Mouse (Mus musculus) hindbrain, embryonic 11.5 days (tissue): ENCODE measurements around the gene Cbfa2t2. TPM values are rescaled to one million over a fixed set of nuclear protein-coding genes. Genes with fewer than 3 reads are reported as not detected.

Experiments used
- ATAC-seq: fragments of 200-750 bp; cut with Nextera tagmentation; 2 replicates; pipeline ENCODE4 v1.8.0; 2017; ENCODE audit warnings: mild to moderate bottlenecking, moderate TSS enrichment, moderate library complexity; ENCODE audit not compliant: low FRiP score
- DNase-seq: peaks from one replicate; pipeline ENCODE4 v3.0.0-alpha.2; 2015; ENCODE audit warnings: low spot score
- H3K27ac ChIP-seq: fragments of 300-500 bp; sonication (generic); 2 replicates; pipeline ENCODE4 v1.5.1; 2014; ENCODE audit warnings: mild to moderate bottlenecking, low read depth, low read length
- H3K27me3 ChIP-seq: fragments of 300-500 bp; sonication (generic); 2 replicates; pipeline ENCODE4 v1.6.1; 2014; ENCODE audit warnings: mild to moderate bottlenecking, low read length, moderate library complexity, mixed read lengths; ENCODE audit not compliant: control insufficient read depth, insufficient read depth
- H3K36me3 ChIP-seq: fragments of 300-500 bp; sonication (generic); 2 replicates; pipeline ENCODE4 v1.6.1; 2014; ENCODE audit warnings: mild to moderate bottlenecking, low read length, moderate library complexity, mixed read lengths; ENCODE audit not compliant: control insufficient read depth, insufficient read depth
- H3K4me1 ChIP-seq: fragments of 300-500 bp; sonication (generic); replicated peaks from 2 replicates; pipeline ENCODE4 v1.6.1; 2014; ENCODE audit warnings: low read length, mixed read lengths; ENCODE audit not compliant: control insufficient read depth, insufficient read depth
- H3K4me2 ChIP-seq: fragments of 300-500 bp; sonication (generic); replicated peaks from 2 replicates; pipeline ENCODE4 v1.6.1; 2014; ENCODE audit warnings: mild to moderate bottlenecking, low read depth, low read length
- H3K4me3 ChIP-seq: fragments of 300-500 bp; sonication (generic); 2 replicates; pipeline ENCODE4 v1.5.1; 2014; ENCODE audit warnings: low read depth, low read length
- H3K9ac ChIP-seq: fragments of 300-500 bp; sonication (generic); 2 replicates; pipeline ENCODE4 v1.6.1; 2014; ENCODE audit warnings: low read depth, low read length
- H3K9me3 ChIP-seq: fragments of 300-500 bp; sonication (generic); 2 replicates; pipeline ENCODE4 v1.6.1; 2016; ENCODE audit warnings: low read length; ENCODE audit not compliant: control insufficient read depth
- WGBS: fragments of 180-500 bp; shearing (Covaris S2); extraction: QIAGEN DNeasy Blood & Tissue Kit; methylation state at CpG from one replicate; pipeline ENCODE4 v1.1.7; 2014; 5-methylcytosine and 5-hydroxymethylcytosine counted together
- polyA plus RNA-seq: library from polyadenylated mRNA; unstranded; fragments of >200 nt; fragmentation: Nextera tagmentation; extraction: Ambion mirVana; gene quantifications from 2 replicates; pipeline ENCODE4 v1.2.1, GENCODE M21; 2014

Cbfa2t2 gene
- polyA plus RNA-seq, 1 experiment from 2014 or later: 68.2 TPM

GRCm38 (mm10) chr2:154576876-154577743, 140.8 kb downstream of the Cbfa2t2 start:
- Histone ChIP-seq H3K9ac (peak overlapping the region; percentile 42; the same call in 1 of the 2 replicates), H3K27me3 (no peaks in the 10 kb centered on the region), H3K27ac (peak overlapping the region; percentile 88), H3K4me1 (peaks cover 11% of the 10 kb centered on the region), H3K4me3 (no peak overlapping the region), H3K4me2 (no peak overlapping the region), H3K36me3 (no peaks in the 10 kb centered on the region), H3K9me3 (no peaks in the 10 kb centered on the region)
- ATAC-seq (peak; percentile 90), DNase-seq (peak; percentile 78)
- 20% methylated on average over 12 of the region's 12 CpGs for WGBS

- Histone ChIP-seq H3K4me3 (no peak overlapping the region), H3K27ac (peak overlapping the region; percentile 88), H3K4me1 (peaks cover 11% of the 10 kb centered on the region), H3K27me3 (no peaks in the 10 kb centered on the region), H3K9me3 (no peaks in the 10 kb centered on the region), H3K4me2 (no peak overlapping the region), H3K36me3 (no peaks in the 10 kb centered on the region), H3K9ac (peak overlapping the region; percentile 40; the same call in 1 of the 2 replicates)
- DNase-seq (no peak), ATAC-seq (peak; percentile 62)
- 56% methylated on average over 6 of the region's 6 CpGs for WGBS
Measured at GRCm38 (mm10) chr2:154577744-154578067, 141.4 kb downstream of the Cbfa2t2 start.

DNA sequence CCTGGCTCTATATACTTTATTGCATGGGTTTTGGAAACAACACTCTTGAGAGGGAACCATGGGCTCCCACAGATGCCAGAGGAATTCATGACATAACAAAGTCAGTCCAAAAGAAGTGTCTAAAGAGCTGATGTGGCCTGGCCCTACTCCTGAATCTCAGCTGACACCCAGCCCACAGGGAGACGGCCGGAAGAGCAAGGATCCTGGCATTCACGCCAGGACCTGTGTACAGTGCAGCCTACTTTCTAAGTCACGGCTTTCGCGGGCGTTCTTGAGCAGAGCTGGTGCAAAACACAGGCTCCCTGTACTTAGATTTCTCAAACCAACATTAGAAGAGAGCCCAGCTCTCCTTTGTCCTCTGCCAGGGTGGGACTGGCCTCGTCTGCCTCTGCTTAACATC, 144.3 kb downstream of the Cbfa2t2 start:
- no peak for DNase-seq
- no peaks in the 10 kb centered on the region for H3K36me3 ChIP-seq
- H3K4me3 ChIP-seq: no peak overlapping the region
- ATAC-seq: no peak
- WGBS: 84% methylated on average over 8 of the region's 8 CpGs
- no peak overlapping the region for H3K9ac ChIP-seq
- no peak overlapping the region for H3K4me2 ChIP-seq
- H3K27ac ChIP-seq: no peak overlapping the region
- H3K27me3 ChIP-seq: no peaks in the 10 kb centered on the region
- no peaks in the 10 kb centered on the region for H3K9me3 ChIP-seq
- peaks cover 9% of the 10 kb centered on the region for H3K4me1 ChIP-seq

- 96% methylated on average over 1 of the region's 1 CpGs for WGBS
- Histone ChIP-seq H3K36me3 (no peaks in the 10 kb centered on the region), H3K4me1 (peaks cover 9% of the 10 kb centered on the region), H3K9me3 (no peaks in the 10 kb centered on the region), H3K27me3 (no peaks in the 10 kb centered on the region), H3K9ac (no peak overlapping the region), H3K27ac (no peak overlapping the region), H3K4me2 (no peak overlapping the region), H3K4me3 (no peak overlapping the region)
- ATAC-seq: no peak
- DNase-seq: no peak
Measured at GRCm38 (mm10) chr2:154581421-154581820, 145.1 kb downstream of the Cbfa2t2 start.

DNA sequence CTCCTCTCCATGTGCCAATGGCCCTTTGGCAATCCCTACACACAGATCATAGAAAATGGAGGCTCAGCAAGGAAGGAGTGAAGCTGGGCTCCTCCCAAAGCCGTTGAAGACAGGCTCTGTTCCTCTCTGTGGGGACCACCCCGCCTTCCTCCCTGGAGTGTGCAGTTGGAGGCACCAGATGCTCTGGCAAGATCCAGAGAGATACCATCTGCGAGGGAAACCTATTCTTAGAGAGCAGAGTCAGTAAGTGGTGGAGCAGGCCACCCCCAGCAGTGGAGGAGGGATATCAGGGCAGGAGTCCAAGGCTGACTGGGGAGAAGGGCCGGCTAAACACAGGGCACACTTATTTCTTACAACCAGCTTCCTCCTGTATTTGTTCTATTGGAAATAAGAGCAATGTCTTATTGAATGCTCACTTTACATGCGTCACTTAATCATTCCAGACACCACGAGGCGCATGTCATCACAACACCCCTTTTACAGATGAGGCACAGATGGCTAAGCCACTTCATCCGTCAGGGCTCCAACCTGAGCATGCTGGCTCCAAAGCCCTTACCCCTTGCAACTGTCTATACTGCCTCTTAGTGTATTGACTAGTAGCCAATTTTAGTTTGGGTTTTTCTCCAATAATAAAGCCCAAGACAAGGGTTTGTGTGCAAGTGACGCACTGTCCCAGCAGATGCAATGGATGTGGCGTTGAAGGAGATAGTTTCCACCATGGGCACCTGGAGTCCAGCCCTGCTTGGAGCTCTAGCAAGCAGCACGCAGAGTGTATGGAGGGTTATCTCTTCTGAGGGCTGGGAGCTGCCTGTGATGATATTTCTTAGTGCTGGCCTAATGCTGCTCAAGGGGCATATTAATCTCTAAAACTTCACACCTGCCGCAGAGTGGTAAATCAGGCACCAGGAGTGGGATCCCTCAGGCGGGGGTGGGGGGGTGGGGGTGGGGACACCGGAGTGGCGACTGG, 147.9 kb downstream of the Cbfa2t2 start:
- ATAC-seq (peak; percentile 60), DNase-seq (peak; percentile 25)
- WGBS: 63% methylated on average over 15 of the region's 15 CpGs

DNA sequence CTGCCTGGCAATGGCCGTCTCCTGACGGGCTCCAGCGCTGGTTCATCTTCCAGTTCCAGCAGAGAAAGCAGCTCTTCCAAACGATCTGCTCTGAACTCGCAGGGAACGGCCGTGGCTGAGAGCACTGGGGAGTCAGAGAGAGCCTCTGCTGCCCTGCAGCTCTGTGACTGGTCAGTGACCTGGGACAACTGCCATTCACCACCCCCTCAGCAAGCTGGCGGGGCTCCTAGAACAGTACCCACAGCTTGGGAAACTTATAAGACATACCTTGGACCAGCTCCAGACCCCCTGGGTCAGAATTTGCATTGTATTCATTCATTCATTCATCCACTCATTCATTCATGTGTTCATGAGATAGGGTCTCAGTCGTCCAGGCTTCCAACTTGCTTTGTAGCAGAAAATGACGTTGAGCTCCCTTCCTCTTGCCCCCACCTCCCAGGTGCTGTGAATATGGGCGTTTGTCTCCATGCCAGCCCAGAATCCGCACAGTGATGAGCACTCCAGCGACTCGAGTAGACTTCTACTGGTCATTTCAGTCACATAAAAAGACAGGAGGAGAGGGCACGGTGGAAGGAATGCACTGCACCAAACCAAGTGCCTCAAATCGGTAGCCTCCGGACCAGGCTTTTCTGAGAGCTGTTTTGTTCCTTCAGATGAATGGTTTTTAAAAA, 148.8 kb downstream of the Cbfa2t2 start:
- Histone ChIP-seq H3K36me3 (no peaks in the 10 kb centered on the region), H3K9ac (no peak overlapping the region), H3K4me2 (no peak overlapping the region), H3K4me1 (no peaks in the 10 kb centered on the region), H3K9me3 (no peaks in the 10 kb centered on the region), H3K27ac (peak overlapping the region; percentile 36; the same call in 1 of the 2 replicates), H3K27me3 (no peaks in the 10 kb centered on the region), H3K4me3 (no peak overlapping the region)
- ATAC-seq (no peak), DNase-seq (no peak)
- WGBS: 73% methylated on average over 17 of the region's 17 CpGs

More for the DNA sequence above, 147.9 kb downstream of the Cbfa2t2 start:
- Histone ChIP-seq H3K9me3 (no peaks in the 10 kb centered on the region), H3K9ac (no peak overlapping the region), H3K27me3 (no peaks in the 10 kb centered on the region), H3K4me1 (no peaks in the 10 kb centered on the region), H3K36me3 (no peaks in the 10 kb centered on the region), H3K4me2 (no peak overlapping the region; the same call in 1 of the 2 replicates), H3K4me3 (no peak overlapping the region), H3K27ac (peak overlapping the region; percentile 11; the same call in 1 of the 2 replicates)

GRCm38 (mm10) chr2:154586405-154586804, 150.1 kb downstream of the Cbfa2t2 start:
- no peak overlapping the region for H3K9ac ChIP-seq
- 77% methylated on average over 5 of the region's 5 CpGs for WGBS
- H3K9me3 ChIP-seq: no peaks in the 10 kb centered on the region
- no peak overlapping the region for H3K27ac ChIP-seq
- DNase-seq (peak; percentile 60), ATAC-seq (no peak)
- no peaks in the 10 kb centered on the region for H3K27me3 ChIP-seq
- no peak overlapping the region for H3K4me2 ChIP-seq
- H3K36me3 ChIP-seq: no peaks in the 10 kb centered on the region
- no peak overlapping the region for H3K4me3 ChIP-seq
- no peaks in the 10 kb centered on the region for H3K4me1 ChIP-seq
